Mouse (Mus musculus) CH12.LX (cell line): ENCODE measurements around the gene Cep41.

Experiments used
- CTCF ChIP-seq, 2 experiments: IDR thresholded peaks in 1 of 2; conservative IDR thresholded peaks in 1 of 2; 2 replicates each; pipeline ENCODE4 v1.5.1; 2011 to 2012; ENCODE audit warnings: low read depth in 2 of 2, low read length in 2 of 2, improper control_type of control experiment in 1 of 2, inconsistent platforms in 1 of 2, mild to moderate bottlenecking in 1 of 2, moderate library complexity in 1 of 2
- HCFC1 ChIP-seq: IDR thresholded peaks from 2 replicates; pipeline ENCODE4 v1.6.1; 2012; ENCODE audit warnings: low read depth, mild to moderate bottlenecking, inconsistent platforms, low read length, improper control_type of control experiment
- MAFK ChIP-seq: IDR thresholded peaks from 2 replicates; pipeline ENCODE4 v1.6.1; 2011; ENCODE audit warnings: low read length, improper control_type of control experiment; ENCODE audit not compliant: insufficient replicate concordance
- NELFE ChIP-seq: IDR thresholded peaks from 2 replicates; pipeline ENCODE4 v1.6.1; 2011; ENCODE audit warnings: low read depth, low read length, improper control_type of control experiment
- POLR2A ChIP-seq: IDR thresholded peaks from 2 replicates; pipeline ENCODE4 v1.6.1; 2011; ENCODE audit warnings: low read depth, mild to moderate bottlenecking, improper control_type of control experiment, low read length
- RAD21 ChIP-seq: IDR thresholded peaks from 2 replicates; pipeline ENCODE4 v1.6.1; 2011; ENCODE audit warnings: low read depth, mild to moderate bottlenecking, low read length, improper control_type of control experiment, moderate library complexity
- SMC3 ChIP-seq: IDR thresholded peaks from 2 replicates; pipeline ENCODE4 v1.6.1; 2011; ENCODE audit warnings: low read depth, low read length, improper control_type of control experiment
- TBP ChIP-seq: conservative IDR thresholded peaks from 2 replicates; pipeline ENCODE4 v1.6.1; 2011; ENCODE audit warnings: low read depth, low read length, improper control_type of control experiment
- ZC3H11A ChIP-seq: IDR thresholded peaks from 2 replicates; pipeline ENCODE4 v1.6.1; 2012; ENCODE audit warnings: low read depth, mild to moderate bottlenecking, inconsistent platforms, low read length, improper control_type of control experiment

DNA sequence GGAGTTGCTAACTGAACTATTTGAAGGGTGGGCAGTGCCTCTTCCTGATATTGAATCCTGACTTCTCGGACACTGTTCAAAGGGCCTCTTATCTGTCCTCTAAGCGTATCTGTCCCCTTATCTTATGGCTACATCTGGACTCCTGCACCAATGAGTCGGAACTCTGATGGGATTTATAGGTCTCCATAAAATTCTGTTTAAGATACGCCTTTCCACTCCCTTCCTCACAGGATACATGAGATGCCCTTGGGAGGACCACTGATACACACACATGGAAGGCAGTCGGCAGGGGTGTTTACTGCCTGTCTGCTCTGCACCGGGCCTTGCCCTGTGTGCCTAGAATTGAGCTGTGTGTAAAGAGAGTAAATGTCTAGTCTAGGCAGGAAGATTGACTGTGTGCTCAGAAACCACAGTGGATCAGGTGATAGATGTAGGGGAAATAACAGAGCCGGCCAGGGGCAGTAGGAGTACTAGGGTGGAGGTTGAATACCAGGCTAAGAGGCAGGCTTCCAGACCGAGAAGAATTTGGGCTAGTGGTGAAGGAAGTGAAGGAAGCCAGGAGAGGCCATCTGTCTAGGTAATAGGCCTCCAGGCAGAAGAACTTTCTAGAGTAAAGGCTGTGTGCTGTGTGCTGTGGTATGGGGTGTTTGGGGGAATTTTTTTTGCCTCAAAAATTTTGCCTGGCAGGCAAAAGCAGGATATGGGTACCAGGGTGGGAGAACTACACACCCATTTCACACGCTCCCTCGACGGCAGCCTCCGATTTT, 49.7 kb downstream of the Cep41 start:
- TF ChIP-seq HCFC1 (no peak), CTCF (conservative IDR thresholded peaks at IDR 0.05 in 1 of 2, IDR thresholded peaks at IDR 0.05 in 1 of 2; ENCODE audit: low read depth in 2 of 2, low read length in 2 of 2) (no peak), NELFE (no peak), MAFK (no peak), RAD21 (no peak), ZC3H11A (no peak), POLR2A (no peak), SMC3 (no peak), TBP (no peak)
